Mouse (Mus musculus) neural tube, embryonic 11.5 days (tissue): ENCODE data around the gene Elf2. TPM values are rescaled to one million over a fixed set of nuclear protein-coding genes. Genes with fewer than 3 reads are reported as not detected.
"Not testable (repeated sequence)": the region's sequence is repeated elsewhere in the genome, so short reads cannot be mapped to it uniquely, and the experiment has no call there.

Source experiments
- ATAC-seq: fragments of 200-750 bp; cut with Nextera tagmentation; 2 replicates; pipeline ENCODE4 v1.8.0; 2017; ENCODE audit warnings: moderate number of reproducible peaks, mild to moderate bottlenecking, moderate TSS enrichment, moderate library complexity; ENCODE audit not compliant: insufficient read depth, low FRiP score, low TSS enrichment
- DNase-seq: peaks from one replicate; pipeline ENCODE4 v3.0.0-alpha.2; 2015; ENCODE audit warnings: low spot score
- H3K27ac ChIP-seq: fragments of 300-500 bp; sonication (generic); 2 replicates; pipeline ENCODE4 v1.5.1; 2014; ENCODE audit warnings: low read depth, mild to moderate bottlenecking, low read length
- H3K27me3 ChIP-seq: fragments of 300-500 bp; sonication (generic); 2 replicates; pipeline ENCODE4 v1.6.1; 2014; ENCODE audit warnings: mild to moderate bottlenecking, low read length, mixed read lengths; ENCODE audit not compliant: control insufficient read depth, insufficient read depth
- H3K36me3 ChIP-seq: fragments of 300-500 bp; sonication (generic); 2 replicates; pipeline ENCODE4 v1.6.1; 2014; ENCODE audit warnings: mild to moderate bottlenecking, low read length, moderate library complexity, mixed read lengths; ENCODE audit not compliant: control insufficient read depth, insufficient read depth
- H3K4me1 ChIP-seq: fragments of 300-500 bp; sonication (generic); 2 replicates; pipeline ENCODE4 v1.6.1; 2014; ENCODE audit warnings: low read length, mixed read lengths; ENCODE audit not compliant: control insufficient read depth, insufficient read depth
- H3K4me2 ChIP-seq: fragments of 300-500 bp; sonication (generic); 2 replicates; pipeline ENCODE4 v1.6.1; 2014; ENCODE audit warnings: low read depth, mild to moderate bottlenecking, moderate library complexity
- H3K4me3 ChIP-seq: fragments of 300-500 bp; sonication (generic); 2 replicates; pipeline ENCODE4 v1.5.1; 2014; ENCODE audit warnings: low read depth, low read length
- H3K9ac ChIP-seq: fragments of 300-500 bp; sonication (generic); 2 replicates; pipeline ENCODE4 v1.6.1; 2014; ENCODE audit warnings: mild to moderate bottlenecking, low read length
- H3K9me3 ChIP-seq: fragments of 300-500 bp; sonication (generic); 2 replicates; pipeline ENCODE4 v1.6.1; 2016; ENCODE audit warnings: low read length; ENCODE audit not compliant: control insufficient read depth
- WGBS: fragments of 180-500 bp; shearing (Covaris S2); extraction: QIAGEN DNeasy Blood & Tissue Kit; methylation state at CpG from one replicate; pipeline ENCODE4 v1.1.7; 2014; 5-methylcytosine and 5-hydroxymethylcytosine counted together
- polyA plus RNA-seq: library from polyadenylated mRNA; unstranded; fragments of >200 nt; fragmentation: Nextera tagmentation; extraction: Ambion mirVana; gene quantifications from 2 replicates; pipeline ENCODE4 v1.2.1, GENCODE M21; 2014

The Elf2 gene
- polyA plus RNA-seq, 1 experiment from 2014 or later = 47.3 TPM

GRCm38 (mm10) chr3:51327817-51328216 lies 12.6 kb downstream of the Elf2 start:
- no peak for DNase-seq
- 75% methylated on average over 5 of the region's 5 CpGs for WGBS
- Histone ChIP-seq H3K4me3 (no peak overlapping the region), H3K27me3 (no peaks in the 10 kb centered on the region), H3K27ac (no peak overlapping the region), H3K36me3 (peaks cover 5% of the 10 kb centered on the region; the same call in 1 of the 2 replicates), H3K4me2 (no peak overlapping the region), H3K9me3 (no peaks in the 10 kb centered on the region), H3K9ac (no peak overlapping the region), H3K4me1 (no peaks in the 10 kb centered on the region)
- ATAC-seq = no peak

- no peak overlapping the region for H3K9ac ChIP-seq
- H3K27ac ChIP-seq = no peak overlapping the region
- no peak overlapping the region for H3K4me3 ChIP-seq
- H3K36me3 ChIP-seq = peaks cover 5% of the 10 kb centered on the region; the same call in 1 of the 2 replicates
- WGBS = 95% methylated on average over 5 of the region's 5 CpGs
- no peaks in the 10 kb centered on the region for H3K9me3 ChIP-seq
- ATAC-seq = no peak
- no peaks in the 10 kb centered on the region for H3K27me3 ChIP-seq
- H3K4me2 ChIP-seq = no peak overlapping the region
- no peaks in the 10 kb centered on the region for H3K4me1 ChIP-seq
- DNase-seq = no peak
Observed at GRCm38 (mm10) chr3:51327429-51327797, 13.1 kb downstream of the Elf2 start.

GRCm38 (mm10) chr3:51326664-51327428 lies 13.6 kb downstream of the Elf2 start:
- Histone ChIP-seq H3K36me3 (peaks cover 5% of the 10 kb centered on the region; the same call in 1 of the 2 replicates), H3K27me3 (no peaks in the 10 kb centered on the region), H3K4me3 (no peak overlapping the region), H3K4me1 (no peaks in the 10 kb centered on the region), H3K27ac (no peak overlapping the region), H3K4me2 (no peak overlapping the region), H3K9me3 (no peaks in the 10 kb centered on the region), H3K9ac (no peak overlapping the region)
- DNase-seq = no peak
- 80% methylated on average over 3 of the region's 3 CpGs for WGBS
- no peak for ATAC-seq

- peaks cover 5% of the 10 kb centered on the region; the same call in 1 of the 2 replicates for H3K36me3 ChIP-seq
- H3K9me3 ChIP-seq = no peaks in the 10 kb centered on the region
- H3K27me3 ChIP-seq = no peaks in the 10 kb centered on the region
- 92% methylated on average over 1 of the region's 1 CpGs for WGBS
- no peak overlapping the region for H3K4me2 ChIP-seq
- no peak overlapping the region for H3K9ac ChIP-seq
- no peak overlapping the region for H3K4me3 ChIP-seq
- ATAC-seq (no peak), DNase-seq (no peak)
- H3K4me1 ChIP-seq = no peaks in the 10 kb centered on the region
- no peak overlapping the region for H3K27ac ChIP-seq
Observed at GRCm38 (mm10) chr3:51325475-51325874, 15.0 kb downstream of the Elf2 start.

- 95% methylated on average over 14 of the region's 14 CpGs for WGBS
- no peaks in the 10 kb centered on the region for H3K9me3 ChIP-seq
- H3K36me3 ChIP-seq = peaks cover 5% of the 10 kb centered on the region; the same call in 1 of the 2 replicates
- DNase-seq = no peak
- no peaks in the 10 kb centered on the region for H3K4me1 ChIP-seq
- ATAC-seq = no peak
- no peaks in the 10 kb centered on the region for H3K27me3 ChIP-seq
- no peak overlapping the region for H3K27ac ChIP-seq
- no peak overlapping the region for H3K4me2 ChIP-seq
- no peak overlapping the region for H3K4me3 ChIP-seq
- no peak overlapping the region for H3K9ac ChIP-seq
Observed at GRCm38 (mm10) chr3:51323006-51323405, 17.5 kb downstream of the Elf2 start.

- H3K36me3 ChIP-seq = peaks cover 5% of the 10 kb centered on the region; the same call in 1 of the 2 replicates
Observed at GRCm38 (mm10) chr3:51322326-51322725, 18.1 kb downstream of the Elf2 start.

GRCm38 (mm10) chr3:51321141-51321540 lies 19.3 kb downstream of the Elf2 start:
- no peak for DNase-seq
- Histone ChIP-seq H3K36me3 (peaks cover 5% of the 10 kb centered on the region; the same call in 1 of the 2 replicates), H3K4me2 (no peak overlapping the region), H3K9ac (no peak overlapping the region), H3K9me3 (no peaks in the 10 kb centered on the region), H3K27me3 (no peaks in the 10 kb centered on the region), H3K27ac (no peak overlapping the region), H3K4me3 (no peak overlapping the region), H3K4me1 (no peaks in the 10 kb centered on the region)
- 89% methylated on average over 5 of the region's 5 CpGs for WGBS
- ATAC-seq = no peak

More at GRCm38 (mm10) chr3:51322326-51322725, 18.1 kb downstream of the Elf2 start:
- H3K4me1 ChIP-seq = no peaks in the 10 kb centered on the region
- no peaks in the 10 kb centered on the region for H3K9me3 ChIP-seq
- no peak overlapping the region for H3K9ac ChIP-seq
- H3K4me2 ChIP-seq = no peak overlapping the region
- H3K27me3 ChIP-seq = no peaks in the 10 kb centered on the region
- no peak overlapping the region for H3K4me3 ChIP-seq
- no peak overlapping the region for H3K27ac ChIP-seq
- DNase-seq (no peak), ATAC-seq (no peak)
- WGBS = 91% methylated on average over 7 of the region's 7 CpGs

GRCm38 (mm10) chr3:51318053-51318452 lies 22.4 kb downstream of the Elf2 start:
- not testable (repeated sequence) for H3K4me3 ChIP-seq, H3K27me3 ChIP-seq, H3K9ac ChIP-seq, ATAC-seq, H3K36me3 ChIP-seq, H3K4me2 ChIP-seq, H3K9me3 ChIP-seq, H3K4me1 ChIP-seq, H3K27ac ChIP-seq, DNase-seq
- WGBS = 89% methylated on average over 3 of the region's 3 CpGs

GRCm38 (mm10) chr3:51316876-51317275 lies 23.6 kb downstream of the Elf2 start:
- Histone ChIP-seq H3K9me3 (no peaks in the 10 kb centered on the region), H3K27me3 (no peaks in the 10 kb centered on the region), H3K9ac (no peak overlapping the region), H3K4me1 (no peaks in the 10 kb centered on the region), H3K36me3 (no peaks in the 10 kb centered on the region), H3K27ac (no peak overlapping the region), H3K4me3 (no peak overlapping the region), H3K4me2 (no peak overlapping the region)
- ATAC-seq (no peak), DNase-seq (no peak)
- WGBS = 93% methylated on average over 10 of the region's 10 CpGs
